Mouse (Mus musculus) limb, embryonic 14.5 days (tissue): ENCODE measurements at regions not wholly inside any gene's neighbourhood (a gene's known extent, or its start where the extent isn't known, plus 50 kb on each side); places are given as distances from the start of the nearest gene placed in this dataset.

Experiments
- ATAC-seq: fragments of 200-750 bp; cut with Nextera tagmentation; 2 replicates; pipeline ENCODE4 v1.8.0; 2017; ENCODE audit warnings: low read depth, moderate number of reproducible peaks, moderate TSS enrichment; ENCODE audit not compliant: low FRiP score
- DNase-seq: peaks from one replicate; pipeline ENCODE4 v3.0.0-alpha.2; 2015; ENCODE audit warnings: low spot score
- H3K27ac ChIP-seq: fragments of 300-500 bp; sonication (generic); replicated peaks from 2 replicates; pipeline ENCODE4 v1.5.1; 2014; ENCODE audit warnings: low read depth, mild to moderate bottlenecking, low read length, moderate library complexity, mixed read lengths
- H3K27me3 ChIP-seq: fragments of 300-500 bp; sonication (generic); 2 replicates; pipeline ENCODE4 v1.6.1; 2014; ENCODE audit warnings: low read length, mixed read lengths; ENCODE audit not compliant: control insufficient read depth, insufficient read depth
- H3K36me3 ChIP-seq: fragments of 300-500 bp; sonication (generic); 2 replicates; pipeline ENCODE4 v1.6.1; 2014; ENCODE audit warnings: mild to moderate bottlenecking, low read length, moderate library complexity, mixed read lengths; ENCODE audit not compliant: control insufficient read depth, insufficient read depth
- H3K4me1 ChIP-seq: fragments of 300-500 bp; sonication (generic); 2 replicates; pipeline ENCODE4 v1.6.1; 2014; ENCODE audit warnings: antibody characterized with exemption, low read length, mixed read lengths; ENCODE audit not compliant: control insufficient read depth, insufficient read depth
- H3K4me2 ChIP-seq: fragments of 300-500 bp; sonication (generic); replicated peaks from 2 replicates; pipeline ENCODE4 v1.6.1; 2014; ENCODE audit warnings: low read depth, mild to moderate bottlenecking, low read length, moderate library complexity; ENCODE audit not compliant: severe bottlenecking
- H3K4me3 ChIP-seq: fragments of 300-500 bp; sonication (generic); replicated peaks from 2 replicates; pipeline ENCODE4 v1.5.1; 2014; ENCODE audit warnings: low read length
- H3K9ac ChIP-seq: fragments of 300-500 bp; sonication (generic); 2 replicates; pipeline ENCODE4 v1.6.1; 2014; ENCODE audit warnings: mild to moderate bottlenecking, low read depth, low read length, moderate library complexity; ENCODE audit not compliant: severe bottlenecking
- H3K9me3 ChIP-seq: fragments of 300-500 bp; sonication (generic); 2 replicates; pipeline ENCODE4 v1.6.1; 2016; ENCODE audit warnings: low read length; ENCODE audit not compliant: control insufficient read depth
- POLR2A ChIP-seq: fragments of 200-500 bp; IDR thresholded peaks from 2 replicates; pipeline ENCODE4 v1.8.0; 2012; ENCODE audit warnings: inconsistent platforms, mild to moderate bottlenecking, moderate library complexity, borderline replicate concordance; ENCODE audit not compliant: insufficient read depth, insufficient read length; ENCODE audit errors: extremely low read depth
- WGBS: fragments of 180-500 bp; shearing (Covaris S2); extraction: QIAGEN DNeasy Blood & Tissue Kit; methylation state at CpG from one replicate; pipeline ENCODE4 v1.1.7; 2014; 5-methylcytosine and 5-hydroxymethylcytosine counted together

- no peaks in the 10 kb centered on the region for H3K27me3 ChIP-seq
- H3K9ac ChIP-seq, result no peak overlapping the region
- DNase-seq, result no peak
- TF ChIP-seq POLR2A, result no peak
- ATAC-seq, result no peak
- H3K27ac ChIP-seq, result no peak overlapping the region
- no peaks in the 10 kb centered on the region for H3K4me1 ChIP-seq
- H3K4me3 ChIP-seq, result no peak overlapping the region
- H3K4me2 ChIP-seq, result no peak overlapping the region
- H3K36me3 ChIP-seq, result no peaks in the 10 kb centered on the region
- H3K9me3 ChIP-seq, result no peaks in the 10 kb centered on the region
- 58% methylated on average over 1 of the region's 1 CpGs for WGBS
These were observed 143.2 kb downstream of the Gm815 start for GRCm38 (mm10) chr19:27028834-27029233.

- WGBS, result 51% methylated on average over 7 of the region's 7 CpGs
- DNase-seq, result no peak
- H3K4me3 ChIP-seq, result no peak overlapping the region
- no peak for TF ChIP-seq POLR2A
- no peak for ATAC-seq
- H3K9ac ChIP-seq, result no peak overlapping the region
- H3K27me3 ChIP-seq, result no peaks in the 10 kb centered on the region
- no peaks in the 10 kb centered on the region for H3K4me1 ChIP-seq
- H3K4me2 ChIP-seq, result no peak overlapping the region
- no peak overlapping the region for H3K27ac ChIP-seq
- H3K36me3 ChIP-seq, result no peaks in the 10 kb centered on the region
- no peaks in the 10 kb centered on the region for H3K9me3 ChIP-seq
These were observed 145.5 kb downstream of the Gm815 start for GRCm38 (mm10) chr19:27031030-27031700.

- Histone ChIP-seq H3K27me3 (no peaks in the 10 kb centered on the region), H3K27ac (no peak overlapping the region), H3K9ac (no peak overlapping the region), H3K4me2 (no peak overlapping the region), H3K4me3 (no peak overlapping the region), H3K36me3 (no peaks in the 10 kb centered on the region), H3K9me3 (no peaks in the 10 kb centered on the region), H3K4me1 (no peaks in the 10 kb centered on the region)
- ATAC-seq (no peak), DNase-seq (no peak)
- no peak for TF ChIP-seq POLR2A
- WGBS, result 66% methylated on average over 5 of the region's 5 CpGs
These were observed 146.9 kb downstream of the Gm815 start for GRCm38 (mm10) chr19:27032621-27033020.

GRCm38 (mm10) chr19:27038298-27038697 is 152.6 kb downstream of the Gm815 start:
- H3K4me3 ChIP-seq, result no peak overlapping the region
- H3K9ac ChIP-seq, result no peak overlapping the region
- no peak for DNase-seq
- ATAC-seq, result peak; percentile 50; the same call in 1 of the 2 replicates
- H3K4me1 ChIP-seq, result 0 out of 2 replicates have a peak, but pooled peaks cover 4% of the 10 kb centered on the region
- H3K9me3 ChIP-seq, result no peaks in the 10 kb centered on the region
- no peak for TF ChIP-seq POLR2A
- WGBS, result 9% methylated on average over 3 of the region's 3 CpGs
- H3K36me3 ChIP-seq, result no peaks in the 10 kb centered on the region
- H3K27ac ChIP-seq, result no peak overlapping the region
- no peak overlapping the region for H3K4me2 ChIP-seq
- no peaks in the 10 kb centered on the region for H3K27me3 ChIP-seq

GRCm38 (mm10) chr19:27040321-27041025 is 154.8 kb downstream of the Gm815 start:
- Histone ChIP-seq H3K4me1 (0 out of 2 replicates have a peak, but pooled peaks cover 4% of the 10 kb centered on the region), H3K27ac (no peak overlapping the region), H3K27me3 (no peaks in the 10 kb centered on the region), H3K4me3 (no peak overlapping the region), H3K4me2 (no peak overlapping the region), H3K36me3 (no peaks in the 10 kb centered on the region), H3K9me3 (no peaks in the 10 kb centered on the region), H3K9ac (no peak overlapping the region)
- DNase-seq (no peak), ATAC-seq (no peak)
- WGBS, result 63% methylated on average over 3 of the region's 3 CpGs
- TF ChIP-seq POLR2A, result no peak
